19 mouse cellular contexts compared by ENCODE assay signal in genomic region chr12:59786831-59787230, GRCm38 (mm10).
"Had no signal": no experiment of that assay in that cellular context is flagged by ENCODE, and none has a peak within 500 bp of the region (broad histone marks: within the 10 kb centered on the region; RNA-seq: fewer than 3 reads in every experiment).

No protein-coding gene starts in this region.

- H3K4me2 ChIP-seq: limb, embryonic 13.5 days; liver, embryonic 12.5 days; liver, embryonic 15.5 days; lung, embryonic 15.5 days; neural tube, embryonic 13.5 days had no signal

- H3K9me3 ChIP-seq: limb, embryonic 10.5 days; limb, embryonic 13.5 days; liver, embryonic 12.5 days; liver, embryonic 15.5 days; lung, embryonic 15.5 days; neural tube, embryonic 13.5 days had no signal

- H3K9ac ChIP-seq: limb, embryonic 13.5 days; liver, embryonic 12.5 days; liver, embryonic 15.5 days; lung, embryonic 15.5 days; neural tube, embryonic 13.5 days had no signal

- ATAC-seq: intestine, embryonic 16.5 days; liver, embryonic 12.5 days had no signal

- H3K36me3 ChIP-seq: limb, embryonic 10.5 days; limb, embryonic 13.5 days; liver, embryonic 12.5 days; liver, embryonic 15.5 days; lung, embryonic 15.5 days; neural tube, embryonic 13.5 days had no signal

- H3K27ac ChIP-seq: limb, embryonic 10.5 days; limb, embryonic 13.5 days; liver, embryonic 12.5 days; liver, embryonic 15.5 days; lung, embryonic 15.5 days; neural tube, embryonic 13.5 days had no signal

- DNase-seq: kidney, adult 18-20 months; kidney, adult 9 months; kidney, postnatal 14 days; kidney, postnatal 4 days; liver; lung, adult 18-20 months; lung, postnatal 10 days; lung, postnatal 36 days; thymus, adult 18-20 months; thymus, postnatal 14 days; thymus, postnatal 4 days had no signal

- H3K4me1 ChIP-seq: limb, embryonic 10.5 days; limb, embryonic 13.5 days; liver, embryonic 12.5 days; liver, embryonic 15.5 days; lung, embryonic 15.5 days; megakaryocyte, embryonic 14.5 days; neural tube, embryonic 13.5 days had no signal

- H3K4me3 ChIP-seq: limb, embryonic 10.5 days; limb, embryonic 13.5 days; liver, embryonic 12.5 days; liver, embryonic 15.5 days; lung, embryonic 15.5 days; megakaryocyte, embryonic 14.5 days; neural tube, embryonic 13.5 days had no signal

- H3K27me3 ChIP-seq: limb, embryonic 13.5 days; liver, embryonic 12.5 days; liver, embryonic 15.5 days; lung, embryonic 15.5 days; megakaryocyte, embryonic 14.5 days; neural tube, embryonic 13.5 days had no signal
